Mouse (Mus musculus) gastrocnemius, adult 18-20 months (tissue): ENCODE measurements around the gene Eps8. TPM values are rescaled to one million over a fixed set of nuclear protein-coding genes. Genes with fewer than 3 reads are reported as not detected.

ENCODE experiments used
- DNase-seq: peaks from one replicate; pipeline ENCODE4 v3.0.0; 2021; ENCODE audit warnings: low spot score
- total RNA-seq, 2 experiments: library from RNA; stranded (reverse); gene quantifications; 2 replicates each; pipeline ENCODE4 v1.2.3; 2021

Gene Eps8
- total RNA-seq, 2 experiments from 2014 or later = 3.7 to 4.8 TPM

- peak; percentile 37 for DNase-seq
Measured at GRCm38 (mm10) chr6:137613903-137614302, 40.8 kb downstream of the Eps8 start.

GRCm38 (mm10) chr6:137612071-137612547 lies 42.6 kb downstream of the Eps8 start:
- no peak for DNase-seq

GRCm38 (mm10) chr6:137608160-137608930 lies 46.3 kb downstream of the Eps8 start:
- no peak for DNase-seq

GRCm38 (mm10) chr6:137606541-137606940 lies 48.1 kb downstream of the Eps8 start:
- DNase-seq = no peak

GRCm38 (mm10) chr6:137604417-137605248 lies 50.0 kb downstream of the Eps8 start:
- DNase-seq = no peak

- DNase-seq = no peak
Measured at GRCm38 (mm10) chr6:137598306-137598705, 56.4 kb downstream of the Eps8 start.

- DNase-seq = no peak
Measured at GRCm38 (mm10) chr6:137597442-137598058, 57.1 kb downstream of the Eps8 start.

GRCm38 (mm10) chr6:137592582-137592981 lies 62.1 kb downstream of the Eps8 start:
- no peak for DNase-seq

- DNase-seq = no peak
Measured at GRCm38 (mm10) chr6:137589245-137589618, 65.4 kb downstream of the Eps8 start.

GRCm38 (mm10) chr6:137588481-137589244 lies 66.0 kb downstream of the Eps8 start:
- DNase-seq = no peak

GRCm38 (mm10) chr6:137587866-137588265 lies 66.8 kb downstream of the Eps8 start:
- DNase-seq = no peak

GRCm38 (mm10) chr6:137585229-137585628 lies 69.4 kb downstream of the Eps8 start:
- no peak for DNase-seq

GRCm38 (mm10) chr6:137583056-137583455 lies 71.6 kb downstream of the Eps8 start:
- DNase-seq = no peak

GRCm38 (mm10) chr6:137582207-137582889 lies 72.3 kb downstream of the Eps8 start:
- DNase-seq = peak; percentile 16

- DNase-seq = no peak
Measured at GRCm38 (mm10) chr6:137581331-137582010, 73.2 kb downstream of the Eps8 start.

- DNase-seq = no peak
Measured at GRCm38 (mm10) chr6:137580503-137580902, 74.2 kb downstream of the Eps8 start.

GRCm38 (mm10) chr6:137576670-137577371 lies 77.9 kb downstream of the Eps8 start:
- no peak for DNase-seq

- no peak for DNase-seq
Measured at GRCm38 (mm10) chr6:137576091-137576490, 78.6 kb downstream of the Eps8 start.

- DNase-seq = no peak
Measured at GRCm38 (mm10) chr6:137573897-137574296, 80.8 kb downstream of the Eps8 start.
